Mouse (Mus musculus) adrenal gland, adult 18-20 months (tissue): ENCODE data around the gene Gm5294. TPM values are rescaled to one million over a fixed set of nuclear protein-coding genes. Genes with fewer than 3 reads are reported as not detected.

Experiments
- DNase-seq, 2 experiments: peaks; one replicate each; pipeline ENCODE4 v3.0.0; 2021 to 2022; ENCODE audit warnings: low spot score in 2 of 2
- total RNA-seq, 2 experiments: library from RNA; stranded (reverse); gene quantifications; 1 replicate in 1 of 2; 2 replicates in 1 of 2; pipeline ENCODE4 v1.2.3; 2021

Gene Gm5294
- total RNA-seq, 2 experiments from 2014 or later, result not detected

GRCm38 (mm10) chr5:138848102-138848501, 28.2 kb downstream of the Gm5294 start:
- peak; percentile 88 to 92 for DNase-seq

- DNase-seq, result no peak
These were observed 30.0 kb downstream of the Gm5294 start for GRCm38 (mm10) chr5:138849682-138850461.

- no peak for DNase-seq
These were observed 30.6 kb downstream of the Gm5294 start for GRCm38 (mm10) chr5:138850462-138850844.

GRCm38 (mm10) chr5:138851296-138851780, 31.5 kb downstream of the Gm5294 start:
- no peak for DNase-seq

GRCm38 (mm10) chr5:138852151-138852550, 32.3 kb downstream of the Gm5294 start:
- no peak for DNase-seq

- no peak for DNase-seq
These were observed 33.5 kb downstream of the Gm5294 start for GRCm38 (mm10) chr5:138853349-138853748.

GRCm38 (mm10) chr5:138857010-138857617, 37.2 kb downstream of the Gm5294 start:
- DNase-seq, result peak; percentile 73 to 84

GRCm38 (mm10) chr5:138857811-138858251, 38.0 kb downstream of the Gm5294 start:
- peak in 1 of 2 experiments; percentile 45 for DNase-seq

- DNase-seq, result no peak
These were observed 43.8 kb downstream of the Gm5294 start for GRCm38 (mm10) chr5:138863681-138864146.

- DNase-seq, result no peak
These were observed 44.3 kb downstream of the Gm5294 start for GRCm38 (mm10) chr5:138864166-138864565.

GRCm38 (mm10) chr5:138864880-138865279, 45.0 kb downstream of the Gm5294 start:
- no peak for DNase-seq

GRCm38 (mm10) chr5:138865637-138866036, 45.8 kb downstream of the Gm5294 start:
- DNase-seq, result no peak

Other genes starting within 250 kb of the Gm5294 start
- 10 to 100 TPM; 18.0 to 21.4 TPM for gene Zfp68, start 200.3 kb upstream of the Gm5294 start, total RNA-seq
- gene A430033K04Rik, start 197.2 kb upstream of the Gm5294 start, total RNA-seq, result 1 to 10 TPM; 4.3 to 5.0 TPM
- gene Fam20c, start 65.6 kb upstream of the Gm5294 start, total RNA-seq, result 10 to 100 TPM in 1 of 2 experiments, 1 to 10 TPM in 1; 7.9 to 15.8 TPM
- gene Pdgfa, start 177.3 kb downstream of the Gm5294 start, total RNA-seq, result 10 to 100 TPM; 24.6 to 34.8 TPM